Mouse (Mus musculus): Measurements from ENCODE around the gene Alpk1.
A peak's percentile ranks its signal among the peaks of the same experiment; 100 is the strongest.
"Not testable (repeated sequence)": the region's sequence is repeated elsewhere in the genome, so short reads cannot be mapped to it uniquely, and the experiment has no call there.

Alpk1 gene

DNA sequence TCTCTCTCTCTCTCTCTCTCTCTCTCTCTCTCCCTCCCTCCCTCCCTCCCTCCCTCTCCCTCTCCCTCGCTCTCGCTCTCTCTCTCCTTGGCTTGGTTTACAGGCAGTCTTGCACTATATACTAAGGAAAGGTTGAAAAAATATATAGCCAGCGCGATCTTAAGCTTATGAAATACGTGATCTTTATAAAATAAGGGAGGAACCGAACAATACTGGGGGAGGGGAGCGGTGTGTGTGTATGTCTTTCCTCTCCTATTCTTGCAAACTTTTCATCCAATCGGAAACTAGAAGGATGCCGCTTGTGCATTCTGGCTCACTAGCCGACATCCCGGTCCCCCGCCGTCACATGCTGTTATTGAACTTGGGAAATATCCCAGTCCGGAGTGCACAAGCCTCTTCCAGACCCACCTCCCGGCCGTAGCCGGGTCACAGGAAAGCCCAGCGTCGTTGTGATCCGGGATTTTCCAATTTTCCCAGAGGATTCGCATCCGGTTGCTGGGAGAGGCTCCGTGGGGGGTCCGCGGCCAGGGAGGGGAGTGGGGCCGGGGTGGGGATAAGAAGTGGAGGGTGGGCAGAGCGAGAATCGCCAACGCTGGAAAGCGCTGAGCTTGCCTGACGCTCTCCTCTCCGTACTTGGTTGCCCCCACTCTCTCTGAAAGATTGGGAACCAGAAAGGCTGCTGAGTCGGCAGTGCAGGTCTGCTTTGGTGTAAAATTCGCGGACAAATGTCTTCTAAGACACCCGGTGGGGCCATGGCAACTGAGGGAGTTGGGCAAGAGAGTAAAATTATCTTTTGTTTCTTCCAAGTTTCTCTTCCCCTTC is 10.1 kb upstream of the Alpk1 start:
- DNase-seq (ENCODE audit: low spot score in 2 of 2), result no peak

DNA sequence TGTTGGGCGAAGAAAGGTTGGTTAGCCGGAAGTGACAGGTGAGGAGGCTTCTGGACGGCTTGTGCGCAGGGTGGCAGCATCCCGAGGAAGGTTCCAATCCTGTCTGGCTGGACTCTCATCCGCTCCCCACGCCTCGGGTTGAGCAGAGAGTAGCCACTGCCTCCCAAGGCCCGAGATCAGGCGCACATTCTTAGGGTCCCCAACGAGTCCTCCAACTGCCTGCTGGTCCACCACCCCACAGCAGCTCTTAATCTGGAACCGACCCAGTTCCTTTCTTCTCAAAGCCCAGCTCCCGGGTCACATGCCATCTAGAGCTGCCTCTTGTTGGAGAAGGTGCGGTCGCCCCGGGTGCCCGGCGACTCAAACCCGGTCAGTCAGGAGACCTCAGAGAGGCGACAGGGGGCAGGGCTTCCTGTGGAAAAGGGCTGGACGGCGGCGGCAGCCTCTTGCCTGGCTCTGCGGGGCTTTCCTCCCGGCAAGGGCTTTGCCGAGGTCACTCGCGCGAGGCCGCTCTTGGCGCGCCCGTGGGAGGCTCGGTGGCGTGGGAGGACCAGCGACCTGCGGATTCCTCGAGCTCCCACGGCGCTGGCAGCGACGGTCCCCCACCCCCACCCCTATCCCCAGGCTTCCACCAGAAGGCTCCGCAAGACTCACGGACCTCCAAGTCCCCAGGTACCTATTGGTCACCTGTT is 9.3 kb upstream of the Alpk1 start, which contains the start of gene Tifa:
Gene Tifa, plus strand, starts transcription at position 306 of the 692 bp plus-strand sequence.
- DNase-seq (ENCODE audit: low spot score in 2 of 2), result no peak

DNA sequence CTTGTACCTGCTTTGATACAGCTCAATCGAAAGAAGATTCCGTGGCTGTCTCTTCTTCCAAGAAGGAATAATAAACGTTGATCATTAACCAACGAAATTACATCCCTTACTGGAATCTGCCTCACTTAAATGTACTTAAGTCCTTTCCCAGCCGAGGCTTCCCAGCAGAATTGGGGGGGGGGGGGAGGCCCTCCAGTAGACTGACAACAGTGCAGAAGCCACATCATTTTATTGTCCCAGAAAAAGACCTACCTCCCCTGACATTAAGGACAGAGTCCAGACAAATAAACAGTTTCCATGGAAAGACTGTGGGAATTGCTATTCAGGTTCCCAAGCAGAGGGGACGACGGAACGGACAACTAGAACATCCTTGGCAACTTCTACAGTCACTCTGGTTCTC is 8.6 kb upstream of the Alpk1 start:
- DNase-seq (ENCODE audit: low spot score in 2 of 2), result no peak

DNA sequence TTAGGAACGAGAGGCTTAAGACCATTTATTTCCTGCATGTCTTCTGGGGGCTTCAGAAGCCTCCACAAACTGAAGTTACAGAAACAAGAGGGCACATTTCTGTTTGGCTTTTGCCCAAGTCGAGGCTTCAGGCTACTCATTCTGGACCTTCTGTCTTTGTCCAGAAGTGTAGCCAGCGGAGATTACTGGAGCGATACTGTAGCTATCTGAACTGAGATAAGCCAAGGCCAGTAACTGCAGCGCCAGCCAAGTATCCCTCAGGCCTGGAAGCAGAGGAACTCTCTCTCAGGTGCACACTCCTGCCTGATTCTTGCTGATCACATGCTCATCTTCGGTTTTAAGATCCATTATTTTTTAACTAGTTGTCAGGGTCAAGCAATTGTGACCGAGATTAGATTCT is 7.7 kb upstream of the Alpk1 start:
- no peak for DNase-seq (ENCODE audit: low spot score in 2 of 2)

GRCm38 (mm10) chr3:127787032-127787431 is 6.7 kb upstream of the Alpk1 start:
- no peak for DNase-seq (ENCODE audit: low spot score in 2 of 2)

- DNase-seq (ENCODE audit: low spot score in 2 of 2), result not testable (repeated sequence)
Observed at GRCm38 (mm10) chr3:127783680-127784079, 3.4 kb upstream of the Alpk1 start.

DNA sequence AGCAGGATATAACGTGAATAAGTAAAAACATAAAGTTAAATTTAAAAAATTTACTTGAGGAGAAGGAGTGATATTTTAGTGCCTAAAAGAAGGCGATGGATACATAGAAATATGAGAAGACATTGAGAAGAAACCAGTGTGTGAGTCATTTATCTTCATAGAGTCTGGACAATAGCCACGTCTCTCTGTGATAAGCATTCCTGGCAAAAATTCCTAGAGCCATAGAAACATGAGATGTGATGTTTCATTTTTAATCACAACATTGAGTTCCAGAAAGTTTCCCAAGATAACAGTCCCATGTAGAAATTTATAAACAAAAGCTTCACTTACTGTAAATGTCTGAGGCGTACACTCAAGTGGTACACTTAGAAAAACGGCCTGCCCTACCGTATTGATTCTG is 2.6 kb upstream of the Alpk1 start:
- no peak for DNase-seq (ENCODE audit: low spot score in 2 of 2)

DNA sequence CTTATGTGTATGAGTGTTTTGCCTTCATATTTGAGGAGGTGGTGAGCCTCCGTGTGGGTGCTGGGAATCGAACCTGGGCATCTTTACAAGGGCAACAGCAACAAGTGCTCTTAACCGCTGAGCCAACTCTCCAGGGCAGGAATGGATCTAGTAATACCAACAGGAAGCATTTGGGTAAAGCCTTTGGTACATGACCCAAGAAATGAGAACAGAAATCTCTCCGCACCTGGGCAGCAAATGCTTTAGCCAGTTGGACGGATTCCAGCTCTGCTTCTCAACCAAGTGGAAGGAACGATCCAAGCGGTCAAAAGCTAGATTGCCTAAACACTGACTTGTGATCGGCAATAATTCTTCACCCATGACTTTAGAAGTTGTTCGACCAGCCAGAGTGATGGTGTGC is 594 bp upstream of the Alpk1 start:
- DNase-seq (ENCODE audit: low spot score in 2 of 2), result no peak

GRCm38 (mm10) chr3:127769146-127769545 is 11.2 kb downstream of the Alpk1 start:
- no peak for DNase-seq (ENCODE audit: low spot score in 2 of 2)

DNA sequence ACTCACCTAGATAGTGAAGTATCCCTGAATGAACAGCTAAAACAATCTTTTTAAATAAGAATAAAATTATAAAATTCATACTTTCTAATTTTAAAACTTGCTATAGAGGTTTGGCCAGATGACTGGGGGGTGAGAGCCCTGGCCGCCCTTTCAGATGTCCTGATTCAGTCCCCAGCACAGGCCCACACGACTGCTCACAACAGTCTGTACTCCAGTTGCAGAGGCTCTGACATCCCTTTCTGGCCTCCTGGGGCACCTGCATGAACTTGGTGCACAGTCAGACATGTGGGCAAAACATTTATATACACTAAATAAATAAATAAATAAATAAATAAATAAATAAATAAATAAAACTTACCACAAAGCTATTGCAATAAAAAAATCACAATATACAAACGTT is 14.4 kb downstream of the Alpk1 start:
- DNase-seq (ENCODE audit: low spot score in 2 of 2), result no peak

DNA sequence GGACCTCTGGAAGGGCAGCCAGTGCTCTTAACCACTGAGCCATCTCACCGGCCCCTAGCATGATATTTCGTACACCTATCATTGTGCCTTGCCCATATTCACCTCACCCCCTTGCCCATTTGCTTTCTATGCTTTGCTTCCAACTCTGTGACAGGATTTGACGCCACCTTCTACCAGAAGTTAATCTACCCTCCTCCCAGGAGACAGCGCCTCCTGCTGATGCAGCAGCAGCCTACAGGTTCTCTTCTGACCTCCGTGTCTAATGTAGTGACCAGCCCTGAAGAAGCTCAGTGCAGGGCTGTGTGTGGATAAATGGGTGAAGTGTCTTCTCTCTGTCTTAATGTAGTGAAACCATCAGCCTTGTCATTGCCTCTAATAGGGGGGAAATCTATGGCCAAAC is 15.8 kb downstream of the Alpk1 start:
- DNase-seq (ENCODE audit: low spot score in 2 of 2), result no peak

GRCm38 (mm10) chr3:127763076-127763612 is 17.2 kb downstream of the Alpk1 start:
- peak; percentile 27 to 62 for DNase-seq (ENCODE audit: low spot score in 2 of 2)

DNA sequence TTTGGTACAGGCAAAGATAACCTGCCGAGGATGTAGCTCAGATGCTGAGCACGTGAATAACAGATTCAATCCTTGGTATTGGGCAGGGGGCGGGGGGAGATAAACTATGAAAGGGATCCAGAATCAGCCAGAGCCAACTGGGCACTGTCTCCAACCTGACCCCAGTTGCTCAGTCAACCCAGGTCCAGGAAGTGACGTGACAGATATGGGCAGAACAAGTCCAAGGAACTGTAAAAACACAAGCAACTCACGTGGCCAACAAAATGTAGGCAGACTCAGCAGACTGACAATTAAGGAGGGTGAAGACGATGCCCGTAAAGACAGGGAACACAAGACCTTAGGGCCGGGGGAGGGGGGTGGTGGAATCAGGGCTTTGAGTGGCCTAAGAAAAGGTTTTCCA is 17.9 kb downstream of the Alpk1 start:
- DNase-seq (ENCODE audit: low spot score in 2 of 2), result no peak

GRCm38 (mm10) chr3:127759212-127759611 is 21.1 kb downstream of the Alpk1 start:
- DNase-seq (ENCODE audit: low spot score in 2 of 2), result peak; percentile 17 to 26

DNA sequence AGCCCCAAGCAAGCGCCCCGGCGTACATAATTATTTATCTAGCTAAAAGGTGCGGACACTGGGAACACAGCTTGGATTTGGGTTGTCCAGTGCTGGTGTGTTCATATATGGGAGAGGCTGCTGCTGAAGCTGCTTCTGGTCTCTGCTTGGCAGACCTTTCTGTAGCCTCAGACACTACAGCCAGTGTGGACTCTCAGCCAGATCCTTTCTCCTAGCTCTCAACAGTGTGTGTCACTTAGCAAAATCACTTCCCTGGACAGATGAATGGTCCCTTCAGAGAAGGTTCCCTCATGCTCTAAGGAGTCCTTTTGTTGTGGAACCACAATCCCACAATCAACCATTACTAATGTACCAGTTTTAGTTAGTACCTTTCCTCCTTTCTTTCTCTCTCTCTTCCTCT is 21.5 kb downstream of the Alpk1 start:
- no peak for DNase-seq (ENCODE audit: low spot score in 2 of 2)

DNA sequence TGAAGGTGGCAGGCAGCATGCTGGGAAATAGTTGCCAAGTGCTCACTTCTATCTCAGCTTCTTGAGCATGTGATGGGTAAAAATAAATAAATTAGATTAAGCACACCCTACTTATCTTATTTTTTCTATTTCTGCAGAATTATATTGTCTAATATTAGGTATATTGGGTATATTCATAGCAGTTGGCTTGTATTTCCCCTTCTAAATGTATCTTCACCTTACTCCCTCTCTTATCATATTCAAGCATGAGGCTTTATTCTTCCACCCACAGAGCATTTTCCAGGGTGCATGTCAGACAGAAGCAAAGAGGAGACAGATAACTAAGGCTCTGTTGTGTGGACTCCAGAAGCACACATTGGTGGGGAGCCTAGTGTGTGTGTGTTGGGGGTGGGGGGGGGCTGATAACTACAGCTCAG is 22.4 kb downstream of the Alpk1 start:
- no peak for DNase-seq (ENCODE audit: low spot score in 2 of 2)

DNA sequence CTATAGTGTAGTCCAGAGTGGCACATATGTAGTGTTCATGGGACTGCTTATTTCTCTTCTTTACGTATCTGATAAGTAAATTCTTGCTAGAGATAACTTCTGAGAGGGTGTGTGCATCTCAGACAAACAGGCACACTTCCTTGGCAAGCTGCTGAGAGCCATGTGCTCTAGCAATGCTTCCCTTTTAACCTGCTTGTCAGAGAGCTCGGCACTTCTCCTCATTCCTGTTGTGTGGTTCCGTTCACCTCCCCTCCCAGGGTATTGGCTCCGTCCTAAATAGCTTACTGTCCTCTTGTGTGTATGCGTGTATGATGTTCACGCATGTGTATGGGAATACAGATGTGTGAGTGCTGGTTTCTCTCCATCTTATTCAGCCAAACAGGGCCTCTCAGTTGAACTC is 23.9 kb downstream of the Alpk1 start:
- DNase-seq (ENCODE audit: low spot score in 2 of 2), result no peak

GRCm38 (mm10) chr3:127749981-127750562 is 30.3 kb downstream of the Alpk1 start:
- no peak for DNase-seq (ENCODE audit: low spot score in 2 of 2)

DNA sequence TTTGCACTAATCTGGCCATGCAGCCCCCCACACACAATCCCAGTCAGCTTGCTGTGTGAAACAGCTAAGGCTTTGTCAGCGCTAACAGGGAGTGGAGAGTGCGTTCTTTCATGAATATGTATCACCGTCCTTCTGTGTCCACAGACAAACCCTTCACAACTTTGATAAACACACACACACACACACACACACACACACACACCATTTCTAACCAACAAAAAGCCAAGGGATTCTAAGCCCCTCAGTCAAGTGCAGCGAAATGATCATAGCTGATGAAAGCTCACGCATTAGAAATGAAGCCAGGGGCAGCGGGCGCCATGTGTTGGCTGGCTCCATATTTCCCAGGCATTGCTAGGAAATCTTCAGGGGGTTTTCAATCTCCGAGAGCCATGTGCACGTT is 31.1 kb downstream of the Alpk1 start:
- DNase-seq (ENCODE audit: low spot score in 2 of 2), result no peak

GRCm38 (mm10) chr3:127748644-127749043 is 31.7 kb downstream of the Alpk1 start:
- DNase-seq (ENCODE audit: low spot score in 2 of 2), result no peak

DNA sequence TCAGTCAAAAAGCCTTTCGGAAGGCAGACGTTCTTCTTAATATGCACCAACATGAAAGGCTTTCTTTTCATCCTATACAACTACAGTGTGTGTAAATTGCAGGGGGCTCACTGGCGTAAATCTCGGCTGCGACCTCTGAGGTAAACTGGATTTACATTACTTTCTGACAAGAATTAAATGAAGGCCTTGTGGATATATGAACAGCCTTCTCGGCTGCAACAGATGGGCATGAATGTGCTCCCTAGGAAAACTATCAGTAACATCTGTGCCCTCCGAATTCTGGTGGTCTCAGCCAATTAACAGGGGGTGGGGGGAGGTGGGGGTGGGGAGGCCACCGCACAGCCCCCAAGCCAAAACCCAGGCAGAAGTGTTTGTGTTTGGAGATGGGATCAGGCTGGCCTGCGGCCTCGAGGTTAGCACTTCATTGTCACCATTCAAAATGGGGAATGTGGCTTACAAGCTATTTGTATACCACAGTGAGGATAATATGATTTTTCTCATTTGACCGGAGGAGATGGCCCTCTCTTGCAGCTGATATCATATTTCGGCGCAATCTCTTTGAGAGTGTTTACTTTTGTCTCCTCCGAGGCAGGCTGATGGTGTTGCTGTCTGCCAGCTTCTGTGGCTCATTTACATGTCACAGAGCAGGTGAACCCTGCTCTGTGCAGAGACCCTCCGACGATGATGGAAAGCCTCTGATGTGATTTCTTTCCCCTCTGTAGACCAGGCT is 34.3 kb downstream of the Alpk1 start:
- no peak for DNase-seq (ENCODE audit: low spot score in 2 of 2)

- DNase-seq (ENCODE audit: low spot score in 2 of 2), result no peak
Observed at GRCm38 (mm10) chr3:127745504-127745903, 34.8 kb downstream of the Alpk1 start.
